In genomic region chr4:58942942-58943341, GRCm38 (mm10) we compare ENCODE assay signal across 9 mouse cellular contexts. TPM values are rescaled to one million over a fixed set of nuclear protein-coding genes. Genes with fewer than 3 reads are reported as not detected.
DNase-seq lines count a peak whose midpoint lies in the region; ATAC-seq and TF ChIP-seq lines count a peak whose summit lies in the region.
"Had no signal": no experiment of that assay in that cellular context is flagged by ENCODE, and none has a peak within 500 bp of the region (broad histone marks: within the 10 kb centered on the region; RNA-seq: fewer than 3 reads in every experiment).

No protein-coding gene starts in this region.

- peak overlapping the region; percentile 92 for H3K4me3 ChIP-seq in cerebellum, adult 2 months (replicated peaks; ENCODE audit: insufficient read depth, low read depth, low read length)
- H3K4me3 ChIP-seq in megakaryocyte, embryonic 14.5 days (replicated peaks): peak overlapping the region; percentile 94
- H3K4me3 ChIP-seq in liver, embryonic 12.5 days: peak overlapping the region; percentile 65
- H3K4me3 ChIP-seq in stomach, embryonic 16.5 days (replicated peaks; ENCODE audit: low read length): peak overlapping the region; percentile 77

- H3K9ac ChIP-seq in liver, embryonic 12.5 days: peak overlapping the region; percentile 52; the same call in 1 of the 2 replicates
- H3K9ac ChIP-seq in stomach, embryonic 16.5 days (ENCODE audit: low read length): peak overlapping the region; percentile 77

- peak overlapping the region; percentile 88 for H3K4me2 ChIP-seq in liver, embryonic 12.5 days
- H3K4me2 ChIP-seq in stomach, embryonic 16.5 days (ENCODE audit: low read depth, low read length): peak overlapping the region; percentile 88

- TF ChIP-seq CTCF in cerebellum, adult 2 months (IDR thresholded peaks at IDR 0.05; ENCODE audit: borderline replicate concordance, insufficient read depth, low read depth, low read length): no peak

- no peak for DNase-seq in cerebellum, adult 2 months
- DNase-seq in cerebellum, adult 9-11 months: no peak
- no peak for DNase-seq in B cell, adult 2 months

- H3K27ac ChIP-seq in cerebellum, adult 2 months (ENCODE audit: insufficient read depth, low read length): no peak overlapping the region; the same call in 1 of the 2 replicates
- H3K27ac ChIP-seq in liver, embryonic 12.5 days: no peak overlapping the region
- H3K27ac ChIP-seq in stomach, embryonic 16.5 days (ENCODE audit: low read length): no peak overlapping the region

- no peaks in the 10 kb centered on the region for H3K9me3 ChIP-seq in megakaryocyte, embryonic 14.5 days
- no peaks in the 10 kb centered on the region for H3K9me3 ChIP-seq in liver, embryonic 12.5 days (replicated peaks)
- H3K9me3 ChIP-seq in stomach, embryonic 16.5 days (replicated peaks; ENCODE audit: control insufficient read depth, low read length): no peaks in the 10 kb centered on the region

- ATAC-seq in megakaryocyte, adult 5-6 weeks (ENCODE audit: poor library complexity, severe bottlenecking): no peak
- ATAC-seq in liver, embryonic 12.5 days: no peak
- ATAC-seq in stomach, embryonic 16.5 days (ENCODE audit: insufficient read depth, low FRiP score): no peak
- no peak for ATAC-seq in activated CD4-positive, CD25-positive, alpha-beta regulatory T cell, adult 4 months

- no peaks in the 10 kb centered on the region for H3K36me3 ChIP-seq in megakaryocyte, embryonic 14.5 days (replicated peaks; ENCODE audit: low read length)
- H3K36me3 ChIP-seq in liver, embryonic 12.5 days: no peaks in the 10 kb centered on the region
- H3K36me3 ChIP-seq in stomach, embryonic 16.5 days (ENCODE audit: control insufficient read depth, insufficient read depth, low read length): no peaks in the 10 kb centered on the region

- no peak for TF ChIP-seq POLR2A in cerebellum, adult 2 months (IDR thresholded peaks at IDR 0.05; ENCODE audit: borderline replicate concordance, insufficient read depth, low read length)

- peaks cover 5% of the 10 kb centered on the region; the same call in 1 of the 2 replicates for H3K4me1 ChIP-seq in cerebellum, adult 2 months (ENCODE audit: control insufficient read depth, insufficient read depth, low read length)
- peaks cover 18% of the 10 kb centered on the region for H3K4me1 ChIP-seq in megakaryocyte, embryonic 14.5 days
- H3K4me1 ChIP-seq in liver, embryonic 12.5 days: peaks cover 9% of the 10 kb centered on the region
- H3K4me1 ChIP-seq in stomach, embryonic 16.5 days (ENCODE audit: control insufficient read depth, insufficient read depth, low read length): no peaks in the 10 kb centered on the region; the same call in 1 of the 2 replicates

- no peaks in the 10 kb centered on the region for H3K27me3 ChIP-seq in cerebellum, adult 2 months (ENCODE audit: control insufficient read depth, insufficient read depth, low read length)
- H3K27me3 ChIP-seq in megakaryocyte, embryonic 14.5 days (replicated peaks): peaks cover 45% of the 10 kb centered on the region
- peaks cover 43% of the 10 kb centered on the region for H3K27me3 ChIP-seq in liver, embryonic 12.5 days (replicated peaks)
- no peaks in the 10 kb centered on the region for H3K27me3 ChIP-seq in stomach, embryonic 16.5 days (ENCODE audit: control insufficient read depth, insufficient read depth, low read length)

- WGBS in cerebellum, adult 2 months: 85% methylated on average over 4 of the region's 4 CpGs
- 65% methylated on average over 4 of the region's 4 CpGs for WGBS in liver, embryonic 12.5 days (ENCODE audit: insufficient replicate concordance)
- 75% methylated on average over 4 of the region's 4 CpGs for WGBS in stomach, embryonic 16.5 days

RNA-seq across cellular contexts. Expression of gene Zkscan16, which starts 0.5 kb away (rescaled TPM):
- 8.1 and 9.0 TPM in 2 replicates for polyA plus RNA-seq in cerebellum, adult 2 months (2012; rRNA removed)
- polyA plus RNA-seq in megakaryocyte, embryonic 14.5 days (2012; ENCODE audit: insufficient read depth, low replicate concordance): not detected in 2 replicates
- not detected in 2 replicates for total RNA-seq in megakaryocyte, adult 5-6 weeks (2015)
- total RNA-seq in megakaryocyte, adult 5-6 weeks (2017): not detected in 2 replicates
- 0.12 and 0.14 TPM in 2 replicates for polyA plus RNA-seq in liver, embryonic 12.5 days (2016; fragmentation: Nextera tagmentation; extraction: Ambion mirVana)
- 0.62 and 0.84 TPM in 2 replicates for polyA plus RNA-seq in stomach, embryonic 16.5 days (2015; fragmentation: Nextera tagmentation; extraction: Ambion mirVana)
- not detected for polyA plus RNA-seq in activated CD4-positive, CD25-positive, alpha-beta regulatory T cell, adult 4 months (2017; shearing (Covaris generic))
- total RNA-seq: liver, adult 2 months had no signal
- polyA plus RNA-seq: liver, adult 2 months had no signal

RNA-seq across cellular contexts. Expression of gene Ecpas, which starts 30.4 kb away (rescaled TPM):
- polyA plus RNA-seq in cerebellum, adult 2 months (2012; rRNA removed): 41.3 and 41.8 TPM in 2 replicates
- polyA plus RNA-seq in megakaryocyte, embryonic 14.5 days (2012; ENCODE audit: insufficient read depth, low replicate concordance): 4.9 and 12.6 TPM in 2 replicates
- 48.3 and 76.1 TPM in 2 replicates for total RNA-seq in megakaryocyte, adult 5-6 weeks (2015)
- 42.4 and 43.3 TPM in 2 replicates for total RNA-seq in megakaryocyte, adult 5-6 weeks (2017)
- polyA plus RNA-seq in liver, embryonic 12.5 days (2016; fragmentation: Nextera tagmentation; extraction: Ambion mirVana): 30.1 and 35.2 TPM in 2 replicates
- 29.0 and 30.4 TPM in 2 replicates for polyA plus RNA-seq in stomach, embryonic 16.5 days (2015; fragmentation: Nextera tagmentation; extraction: Ambion mirVana)
- polyA plus RNA-seq in activated CD4-positive, CD25-positive, alpha-beta regulatory T cell, adult 4 months (2017; shearing (Covaris generic)): 10 to 100 TPM; 24.3 to 25.1 TPM

RNA-seq across cellular contexts. Expression of gene Ptgr1, which starts 44.0 kb away (rescaled TPM):
- polyA plus RNA-seq in cerebellum, adult 2 months (2012; rRNA removed): 1.1 and 1.7 TPM in 2 replicates
- polyA plus RNA-seq in megakaryocyte, embryonic 14.5 days (2012; ENCODE audit: insufficient read depth, low replicate concordance): 0.67 TPM in 1 of 2 replicates, not detected in the other
- 33.1 and 36.4 TPM in 2 replicates for total RNA-seq in megakaryocyte, adult 5-6 weeks (2015)
- 25.7 and 29.0 TPM in 2 replicates for total RNA-seq in megakaryocyte, adult 5-6 weeks (2017)
- 14.1 and 15.0 TPM in 2 replicates for polyA plus RNA-seq in liver, embryonic 12.5 days (2016; fragmentation: Nextera tagmentation; extraction: Ambion mirVana)
- polyA plus RNA-seq in stomach, embryonic 16.5 days (2015; fragmentation: Nextera tagmentation; extraction: Ambion mirVana): 105 and 120 TPM in 2 replicates
- polyA plus RNA-seq in activated CD4-positive, CD25-positive, alpha-beta regulatory T cell, adult 4 months (2017; shearing (Covaris generic)): under 1 TPM; 0.62 to 0.80 TPM

RNA-seq across cellular contexts. Expression of gene Dnajc25, which starts 51.9 kb away (rescaled TPM):
- polyA plus RNA-seq in cerebellum, adult 2 months (2012; rRNA removed): 3.1 and 3.7 TPM in 2 replicates
- 1.7 and 2.9 TPM in 2 replicates for polyA plus RNA-seq in megakaryocyte, embryonic 14.5 days (2012; ENCODE audit: insufficient read depth, low replicate concordance)
- total RNA-seq in megakaryocyte, adult 5-6 weeks (2015): 11.2 and 11.8 TPM in 2 replicates
- 13.0 and 14.6 TPM in 2 replicates for total RNA-seq in megakaryocyte, adult 5-6 weeks (2017)
- 8.2 and 9.2 TPM in 2 replicates for polyA plus RNA-seq in liver, embryonic 12.5 days (2016; fragmentation: Nextera tagmentation; extraction: Ambion mirVana)
- 8.3 and 8.7 TPM in 2 replicates for polyA plus RNA-seq in stomach, embryonic 16.5 days (2015; fragmentation: Nextera tagmentation; extraction: Ambion mirVana)
- polyA plus RNA-seq in activated CD4-positive, CD25-positive, alpha-beta regulatory T cell, adult 4 months (2017; shearing (Covaris generic)): 1 to 10 TPM in 1 of 2 experiments, under 1 TPM in 1; 0.56 to 1.0 TPM
